12 mouse cellular contexts compared by ENCODE assay signal in genomic region chr13:28842811-28843210, GRCm38 (mm10).
DNase-seq lines count a peak whose midpoint lies in the region; ATAC-seq lines count a peak whose summit lies in the region.
"Had no signal": no experiment of that assay in that cellular context is flagged by ENCODE, and none has a peak within 500 bp of the region (broad histone marks: within the 10 kb centered on the region; RNA-seq: fewer than 3 reads in every experiment).

No protein-coding gene starts in this region.

- no peak overlapping the region for H3K9ac ChIP-seq in hindbrain, embryonic 11.5 days (ENCODE audit: low read depth, low read length)

- H3K27ac ChIP-seq in hindbrain, embryonic 10.5 days: peak overlapping the region; percentile 53; the same call in 1 of the 2 replicates
- no peak overlapping the region for H3K27ac ChIP-seq in hindbrain, embryonic 11.5 days (ENCODE audit: low read depth, low read length)
- no peak overlapping the region; the same call in 1 of the 2 replicates for H3K27ac ChIP-seq in embryonic facial prominence, embryonic 10.5 days (replicated peaks)
- H3K27ac ChIP-seq: layer of hippocampus, adult 2 months had no signal

- DNase-seq in hindbrain, embryonic 10.5 days (ENCODE audit: low spot score): no peak
- no peak for DNase-seq in hindbrain, embryonic 11.5 days (ENCODE audit: low spot score)
- peak; percentile 33 for DNase-seq in ovary, adult 18-20 months (ENCODE audit: low spot score)
- DNase-seq in ovary, postnatal 14 days (ENCODE audit: low spot score): no peak
- peak; percentile 26 for DNase-seq in splenic B cell, adult 2 months (ENCODE audit: low read depth, low spot score)
- no peak for DNase-seq in embryonic facial prominence, embryonic 10.5 days (ENCODE audit: low spot score)
- DNase-seq in natural killer cell, adult 2 months (ENCODE audit: low spot score in 2 of 2): no peak
- DNase-seq: lung, adult 2 months; spleen, adult 18-20 months had no signal

- WGBS in hindbrain, embryonic 10.5 days: 83% methylated on average over 3 of the region's 3 CpGs
- 86% methylated on average over 3 of the region's 3 CpGs for WGBS in hindbrain, embryonic 11.5 days
- WGBS in embryonic facial prominence, embryonic 10.5 days: 72% methylated on average over 3 of the region's 3 CpGs

- H3K4me1 ChIP-seq in hindbrain, embryonic 10.5 days (replicated peaks): peaks cover 74% of the 10 kb centered on the region
- H3K4me1 ChIP-seq in hindbrain, embryonic 11.5 days (replicated peaks; ENCODE audit: control insufficient read depth, insufficient read depth, low read length): 0 out of 2 replicates have a peak, but pooled peaks cover 3% of the 10 kb centered on the region
- peaks cover 60% of the 10 kb centered on the region for H3K4me1 ChIP-seq in embryonic facial prominence, embryonic 10.5 days

- H3K9me3 ChIP-seq in hindbrain, embryonic 10.5 days: no peaks in the 10 kb centered on the region
- no peaks in the 10 kb centered on the region for H3K9me3 ChIP-seq in hindbrain, embryonic 11.5 days (ENCODE audit: control insufficient read depth, low read length)
- no peaks in the 10 kb centered on the region for H3K9me3 ChIP-seq in embryonic facial prominence, embryonic 10.5 days

- no peaks in the 10 kb centered on the region for H3K27me3 ChIP-seq in hindbrain, embryonic 10.5 days (ENCODE audit: insufficient read depth, poor library complexity, severe bottlenecking)
- no peaks in the 10 kb centered on the region for H3K27me3 ChIP-seq in hindbrain, embryonic 11.5 days (ENCODE audit: control insufficient read depth, insufficient read depth, low read length)
- no peaks in the 10 kb centered on the region for H3K27me3 ChIP-seq in splenic B cell, adult 2 months (ENCODE audit: control insufficient read depth, insufficient read depth, low read length, poor library complexity, severe bottlenecking)
- no peaks in the 10 kb centered on the region for H3K27me3 ChIP-seq in embryonic facial prominence, embryonic 10.5 days (replicated peaks; ENCODE audit: low read depth, poor library complexity, severe bottlenecking)

- no peak overlapping the region for H3K4me3 ChIP-seq in hindbrain, embryonic 10.5 days
- no peak overlapping the region for H3K4me3 ChIP-seq in hindbrain, embryonic 11.5 days (ENCODE audit: low read depth, low read length)
- no peak overlapping the region for H3K4me3 ChIP-seq in embryonic facial prominence, embryonic 10.5 days
- H3K4me3 ChIP-seq: erythroblast, embryonic 14.5 days; layer of hippocampus, adult 2 months had no signal

- H3K4me2 ChIP-seq in hindbrain, embryonic 11.5 days (replicated peaks; ENCODE audit: low read depth, low read length): no peak overlapping the region

- peaks cover 3% of the 10 kb centered on the region; the same call in 1 of the 2 replicates for H3K36me3 ChIP-seq in hindbrain, embryonic 10.5 days
- no peaks in the 10 kb centered on the region for H3K36me3 ChIP-seq in hindbrain, embryonic 11.5 days (ENCODE audit: control insufficient read depth, insufficient read depth, low read length)
- no peaks in the 10 kb centered on the region for H3K36me3 ChIP-seq in splenic B cell, adult 2 months (ENCODE audit: control insufficient read depth, insufficient read depth, low read length, poor library complexity, severe bottlenecking)
- no peaks in the 10 kb centered on the region for H3K36me3 ChIP-seq in embryonic facial prominence, embryonic 10.5 days (replicated peaks)

- no peak for ATAC-seq in hindbrain, embryonic 11.5 days (ENCODE audit: low FRiP score)
- ATAC-seq in granulocyte monocyte progenitor cell, adult 5-6 weeks (replicated peaks; ENCODE audit: poor library complexity, severe bottlenecking): peak; percentile 83

Comparison
In these comparisons a context has a peak if more than half of its experiments do, and no peak if none do; other contexts are left out.
1. DNase-seq: peak in ovary, adult 18-20 months (single experiment) and splenic B cell, adult 2 months (single experiment); none in hindbrain, embryonic 10.5 days (single experiment), hindbrain, embryonic 11.5 days (single experiment), ovary, postnatal 14 days (single experiment), embryonic facial prominence, embryonic 10.5 days (single experiment) and natural killer cell, adult 2 months (0 of 2).